14 mouse cellular contexts compared by ENCODE assay signal in the genomic region with DNA sequence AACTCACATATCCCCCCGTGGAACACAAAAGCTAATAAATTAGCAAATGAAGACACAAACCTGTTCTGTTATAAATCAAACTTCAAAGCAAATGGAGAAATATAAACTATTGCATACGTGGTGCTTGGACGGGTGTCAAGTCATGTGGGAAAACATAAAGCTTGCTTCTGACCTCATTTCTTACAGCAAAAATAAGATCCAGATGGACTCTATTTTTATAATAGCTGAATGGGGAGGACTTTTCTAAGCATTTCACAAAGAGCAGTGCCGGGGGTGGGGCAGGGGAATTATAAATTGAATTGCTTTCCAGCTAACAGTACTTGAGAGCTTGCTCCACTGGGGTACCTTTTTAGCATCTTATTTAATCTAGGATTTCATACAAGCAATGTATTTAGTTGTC. TPM values are rescaled to one million over a fixed set of nuclear protein-coding genes. Genes with fewer than 3 reads are reported as not detected.
DNase-seq lines count a peak whose midpoint lies in the region.
"Had no signal": no experiment of that assay in that cellular context is flagged by ENCODE, and none has a peak within 500 bp of the region (broad histone marks: within the 10 kb centered on the region; RNA-seq: fewer than 3 reads in every experiment).

No protein-coding gene starts in this region.

- H3K27ac ChIP-seq in embryonic facial prominence, embryonic 10.5 days (replicated peaks), result 0 out of 2 replicates have a peak overlapping the region, but pooled peaks have one; percentile 16
- H3K27ac ChIP-seq: hindbrain, embryonic 14.5 days; midbrain, embryonic 13.5 days had no signal

- H3K4me3 ChIP-seq in embryonic facial prominence, embryonic 10.5 days, result no peak overlapping the region
- H3K4me3 ChIP-seq: midbrain, embryonic 13.5 days had no signal

- intact Hi-C loops in left cerebral cortex, postnatal 4 days (cut with DNase I), result no loop called here

- peak; percentile 32 to 41 for DNase-seq in left cerebral cortex, adult 18-20 months (ENCODE audit: low spot score in 2 of 2)
- DNase-seq in left cerebral cortex, postnatal 4 days, result no peak
- no peak for DNase-seq in embryonic facial prominence, embryonic 10.5 days (ENCODE audit: low spot score)
- peak; percentile 25 to 58 for DNase-seq in frontal cortex, postnatal 36 days (ENCODE audit: low spot score in 2 of 2)
- peak; percentile 26 to 53 for DNase-seq in right cerebral cortex, postnatal 36 days (ENCODE audit: low spot score in 2 of 2)
- DNase-seq in gastrocnemius, postnatal 10 days, result no peak
- DNase-seq in cerebellum, postnatal 36 days, result no peak
- DNase-seq: cerebellum, adult 9-10 months; gastrocnemius, postnatal 36 days; kidney, adult 11 months; lung, postnatal 14 days; thymus, postnatal 25 days had no signal

- WGBS in embryonic facial prominence, embryonic 10.5 days, result 63% methylated on average over 4 of the region's 4 CpGs

- peaks cover 8% of the 10 kb centered on the region; the same call in 1 of the 2 replicates for H3K4me1 ChIP-seq in embryonic facial prominence, embryonic 10.5 days
- H3K4me1 ChIP-seq: midbrain, embryonic 13.5 days had no signal

- no peaks in the 10 kb centered on the region for H3K36me3 ChIP-seq in embryonic facial prominence, embryonic 10.5 days (replicated peaks)
- H3K36me3 ChIP-seq: midbrain, embryonic 13.5 days had no signal

- no peaks in the 10 kb centered on the region for H3K27me3 ChIP-seq in embryonic facial prominence, embryonic 10.5 days (replicated peaks; ENCODE audit: low read depth, poor library complexity, severe bottlenecking)
- H3K27me3 ChIP-seq: midbrain, embryonic 13.5 days had no signal

- H3K9me3 ChIP-seq in embryonic facial prominence, embryonic 10.5 days, result no peaks in the 10 kb centered on the region
- H3K9me3 ChIP-seq: midbrain, embryonic 13.5 days had no signal

RNA-seq across cellular contexts. Expression of a gene that starts 51.6 kb away (rescaled TPM):
- total RNA-seq in left cerebral cortex, adult 18-20 months (2021), result 10 to 100 TPM; 10.7 to 10.8 TPM
- total RNA-seq in left cerebral cortex, postnatal 4 days (2021), result 10 to 100 TPM; 19.8 to 23.1 TPM
- polyA plus RNA-seq in embryonic facial prominence, embryonic 10.5 days (2016; fragmentation: Nextera tagmentation; extraction: Ambion mirVana), result 20.2 and 23.5 TPM in 2 replicates
- 100 to 1,000 TPM; 124 to 136 TPM for total RNA-seq in gastrocnemius, postnatal 10 days (2021)

Comparison
In these comparisons a context has a peak if more than half of its experiments do, and no peak if none do; other contexts are left out.
1. DNase-seq: peak in left cerebral cortex, adult 18-20 months (2 of 2), frontal cortex, postnatal 36 days (2 of 2) and right cerebral cortex, postnatal 36 days (2 of 2); none in left cerebral cortex, postnatal 4 days (single experiment), embryonic facial prominence, embryonic 10.5 days (single experiment), gastrocnemius, postnatal 10 days (single experiment) and cerebellum, postnatal 36 days (0 of 2).
2. RNA of a gene that starts 51.6 kb away (total RNA-seq): 124 to 136 TPM in gastrocnemius, postnatal 10 days; 19.8 to 23.1 TPM in left cerebral cortex, postnatal 4 days and 10.7 to 10.8 TPM in left cerebral cortex, adult 18-20 months; every median in the first group is over 4 times any median in the second.